Mouse (Mus musculus): ENCODE results near the gene Syt7. TPM values are rescaled to one million over a fixed set of nuclear protein-coding genes. Genes with fewer than 3 reads are reported as not detected.

Gene Syt7
- total RNA-seq, 2 experiments from 2014 or later = 315 to 321 TPM

DNA sequence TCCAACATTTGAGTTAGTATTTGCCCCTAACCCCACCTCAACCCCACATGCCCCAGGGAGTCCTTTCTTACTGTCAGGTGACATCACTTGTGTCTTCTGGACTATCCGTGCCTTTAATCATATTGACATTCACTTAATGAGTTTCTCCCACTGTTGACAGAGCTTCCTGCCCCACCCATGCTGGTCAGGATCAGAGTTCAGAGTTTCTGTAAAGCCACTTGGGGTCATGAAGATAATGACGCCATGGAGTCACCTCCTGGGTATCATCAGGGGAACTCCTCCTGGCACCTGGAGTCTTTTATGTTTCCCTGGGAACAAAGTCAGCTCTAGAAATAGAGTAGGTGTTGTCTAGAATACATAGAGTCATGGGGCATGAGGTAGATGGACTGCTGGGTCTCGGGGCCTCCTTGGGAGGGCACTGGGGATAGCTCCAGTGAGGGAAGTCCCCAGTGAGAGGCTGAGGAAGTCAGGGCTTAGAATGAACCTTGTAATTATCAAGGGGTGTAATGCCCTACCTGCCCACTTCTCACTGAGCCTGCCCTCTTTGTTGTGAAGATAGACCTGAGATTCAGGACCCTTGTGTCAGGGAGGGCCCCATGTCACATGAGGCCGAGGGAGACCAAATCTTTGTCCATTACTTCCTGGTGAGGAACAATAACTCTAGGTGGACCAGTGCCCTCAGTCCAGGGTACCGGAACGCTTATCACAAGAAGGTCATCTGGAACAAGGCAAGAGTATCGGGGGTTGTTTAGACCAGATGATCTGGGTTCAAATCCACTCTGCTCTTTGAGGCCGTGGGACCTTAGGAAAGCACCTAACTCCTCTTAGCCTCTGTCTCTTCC, 29.6 kb upstream of the Syt7 start:
- no peak overlapping the region for H3K4me3 ChIP-seq
- no peak for TF ChIP-seq CTCF (conservative IDR thresholded peaks at IDR 0.05)
- DNase-seq (ENCODE audit: low spot score in 2 of 2) = no peak
- no peak overlapping the region for H3K27ac ChIP-seq

DNA sequence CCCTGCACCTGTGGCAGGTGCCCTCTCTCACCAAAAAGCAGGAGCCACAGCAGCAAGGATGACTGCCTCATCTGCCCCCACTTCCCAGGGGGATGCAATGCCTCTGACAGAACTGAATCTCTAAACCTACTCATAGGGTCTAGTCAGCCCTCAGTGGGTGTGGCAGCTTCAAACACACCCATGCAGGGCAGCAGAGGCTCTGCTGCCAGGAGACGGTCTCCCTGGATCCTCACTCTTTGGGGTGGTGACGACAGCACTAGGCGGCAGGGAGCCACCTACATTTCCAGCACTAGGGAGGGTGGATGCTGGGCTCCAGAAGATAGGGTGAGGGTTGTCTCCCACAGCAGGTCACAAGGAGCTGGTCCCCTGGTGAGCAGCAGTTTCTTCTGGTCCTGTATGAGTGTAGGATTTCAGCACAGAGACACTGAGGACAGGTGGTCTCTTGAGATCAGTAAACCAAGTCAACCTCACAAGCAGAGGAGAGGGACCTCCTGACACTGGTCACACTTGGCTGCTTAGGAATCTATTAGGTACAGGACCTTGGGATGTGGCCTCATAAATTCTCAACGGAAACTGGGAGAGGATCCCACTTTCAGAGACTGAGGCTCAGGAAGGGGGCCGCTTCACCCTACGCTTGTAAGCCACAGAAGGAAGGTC, 26.3 kb upstream of the Syt7 start:
- DNase-seq (ENCODE audit: low spot score in 2 of 2) = peak; percentile 26 to 55
- Histone ChIP-seq H3K27ac (peak overlapping the region; percentile 10; the same call in 1 of the 2 replicates), H3K4me3 (no peak overlapping the region)
- TF ChIP-seq CTCF (conservative IDR thresholded peaks at IDR 0.05) = no peak

DNA sequence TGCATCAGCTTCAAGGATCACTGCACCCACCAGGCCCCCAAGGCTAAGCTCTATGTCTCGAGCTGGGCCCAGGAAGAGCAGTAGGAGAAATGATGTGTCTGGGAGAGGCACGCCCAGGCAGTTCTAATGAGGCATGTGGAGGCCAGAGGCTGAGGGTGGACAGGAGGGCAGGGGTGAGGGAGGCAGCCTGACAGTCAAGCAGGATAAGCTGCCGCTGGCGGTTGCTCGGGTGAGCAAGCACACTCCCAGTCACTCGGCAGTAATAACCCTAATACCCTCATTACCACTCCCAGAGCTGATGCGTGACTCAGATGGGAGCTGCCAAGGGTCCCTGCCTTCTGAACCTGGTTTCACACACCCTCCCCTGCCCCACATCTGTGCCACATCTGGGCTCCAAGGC, 25.0 kb upstream of the Syt7 start:
- H3K4me3 ChIP-seq = no peak overlapping the region
- no peak for DNase-seq (ENCODE audit: low spot score in 2 of 2)
- H3K27ac ChIP-seq = no peak overlapping the region
- no peak for TF ChIP-seq CTCF (conservative IDR thresholded peaks at IDR 0.05)

DNA sequence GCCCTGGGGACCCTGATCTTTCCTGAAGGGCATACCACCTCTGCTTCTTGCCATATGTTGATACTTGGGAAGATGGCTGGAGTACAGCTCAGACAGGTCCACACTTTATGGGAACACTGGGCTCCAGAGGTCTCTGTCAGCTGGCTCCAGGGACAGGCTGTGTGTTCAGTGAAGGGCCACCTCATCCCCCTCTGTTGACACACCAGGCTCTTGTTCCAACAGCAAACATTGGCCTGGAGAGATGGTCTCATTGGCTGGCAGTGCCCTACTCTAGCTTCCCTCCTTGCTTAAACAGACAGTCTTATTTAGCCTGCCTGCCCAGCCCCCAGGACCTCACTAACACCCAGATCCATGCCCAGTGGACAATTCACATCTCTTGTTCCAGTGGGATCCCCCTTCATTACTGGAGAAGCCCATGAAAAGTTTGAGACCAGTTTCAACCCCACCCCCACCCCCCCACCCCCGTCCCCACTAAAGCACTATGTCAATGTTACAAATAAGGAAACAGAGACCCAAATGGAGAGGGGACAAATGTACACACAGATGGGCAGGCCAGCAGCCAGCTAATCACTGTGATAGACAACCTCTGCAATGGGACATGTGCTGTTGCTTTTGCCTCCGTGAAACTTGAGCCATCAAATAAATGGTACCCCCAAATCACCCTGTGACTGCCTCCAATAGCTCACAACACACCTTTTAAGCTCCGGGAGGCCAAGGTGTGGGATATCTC, 22.6 kb upstream of the Syt7 start:
- no peak for TF ChIP-seq CTCF (conservative IDR thresholded peaks at IDR 0.05)
- no peak overlapping the region for H3K27ac ChIP-seq
- DNase-seq (ENCODE audit: low spot score in 2 of 2) = no peak
- no peak overlapping the region for H3K4me3 ChIP-seq

DNA sequence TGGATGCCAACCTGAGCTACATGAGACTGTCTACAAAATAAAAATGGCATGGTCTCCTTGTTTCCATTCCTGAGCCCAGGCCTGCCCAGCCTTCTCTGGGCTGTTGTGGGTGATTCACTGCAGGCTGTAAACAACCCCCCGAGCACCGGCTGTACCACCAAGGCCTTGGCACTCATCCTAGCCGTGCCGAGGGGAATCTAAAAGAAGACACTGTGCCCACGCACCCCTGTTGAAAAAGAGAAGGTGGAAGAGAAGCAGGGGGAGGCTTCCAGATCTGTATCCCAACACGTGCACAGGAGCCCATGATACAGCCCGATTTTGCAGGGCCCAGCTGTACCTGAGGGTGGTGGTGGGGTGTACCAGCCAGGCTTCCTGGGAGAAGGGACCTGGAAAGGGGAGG, 21.1 kb upstream of the Syt7 start:
- DNase-seq (ENCODE audit: low spot score in 2 of 2) = peak; percentile 64 to 78
- no peak overlapping the region for H3K4me3 ChIP-seq
- peak overlapping the region; percentile 51 for H3K27ac ChIP-seq
- TF ChIP-seq CTCF (conservative IDR thresholded peaks at IDR 0.05) = no peak

DNA sequence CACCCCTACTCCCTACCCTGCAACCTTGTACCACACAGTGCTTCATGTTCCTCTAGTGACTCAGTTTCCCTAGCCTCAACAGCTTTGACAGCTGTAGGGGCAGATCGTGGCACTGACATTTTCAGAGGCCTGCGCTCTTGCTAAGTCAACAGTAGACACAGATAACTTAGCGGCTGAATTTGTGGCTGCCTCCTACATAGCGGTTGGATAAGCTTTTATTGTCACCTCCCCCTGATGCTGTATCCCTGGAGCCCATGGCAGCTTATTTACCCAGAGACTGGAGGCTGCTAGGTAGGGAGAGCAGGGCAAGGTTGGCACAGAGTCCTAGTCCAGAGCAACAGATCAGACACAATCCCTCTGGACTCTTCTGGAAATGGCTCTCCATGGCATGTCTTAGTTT, 19.0 kb upstream of the Syt7 start:
- Histone ChIP-seq H3K27ac (no peak overlapping the region), H3K4me3 (no peak overlapping the region)
- DNase-seq (ENCODE audit: low spot score in 2 of 2) = no peak
- no peak for TF ChIP-seq CTCF (conservative IDR thresholded peaks at IDR 0.05)

DNA sequence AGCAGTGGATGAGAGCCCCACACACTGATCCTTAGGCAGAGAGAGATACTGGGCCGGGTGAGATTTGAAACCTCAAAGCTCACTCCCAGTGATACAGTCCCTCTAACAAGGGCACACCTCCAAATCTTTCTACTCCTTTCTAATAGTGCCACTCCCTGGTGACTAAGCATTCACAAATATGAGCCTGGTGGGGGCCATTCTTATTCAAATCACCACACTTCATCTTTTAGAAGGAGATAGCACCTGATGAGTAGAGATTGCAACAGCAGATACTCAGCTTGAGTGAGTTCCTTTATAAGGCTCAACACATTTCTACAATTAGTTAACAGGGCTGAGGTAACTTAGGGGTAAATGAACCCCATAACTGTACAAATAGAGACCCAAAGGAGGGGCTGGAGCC, 15.7 kb upstream of the Syt7 start:
- no peak overlapping the region for H3K27ac ChIP-seq
- no peak for DNase-seq (ENCODE audit: low spot score in 2 of 2)
- TF ChIP-seq CTCF (conservative IDR thresholded peaks at IDR 0.05) = no peak

DNA sequence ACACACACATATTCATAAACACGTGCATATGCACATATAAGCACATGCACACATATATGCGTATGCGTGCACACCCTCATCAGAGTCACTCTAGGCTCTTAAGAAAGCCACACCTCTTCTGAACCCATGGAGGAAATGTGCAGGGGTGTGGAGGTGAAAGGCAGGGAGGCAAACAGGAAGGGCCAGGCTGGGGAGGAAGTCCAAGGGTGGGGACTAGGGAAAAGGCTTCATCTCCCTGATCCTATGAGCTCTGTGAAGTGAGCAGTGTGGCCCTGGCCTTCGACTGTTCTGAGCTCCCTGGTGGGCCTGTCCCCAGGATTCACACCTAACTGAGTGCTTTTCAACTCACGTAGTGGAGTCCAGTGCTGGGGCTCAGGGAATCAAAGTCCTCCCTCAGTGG, 13.6 kb upstream of the Syt7 start:
- DNase-seq (ENCODE audit: low spot score in 2 of 2) = no peak
- H3K4me3 ChIP-seq = no peak overlapping the region
- TF ChIP-seq CTCF (conservative IDR thresholded peaks at IDR 0.05) = no peak
- no peak overlapping the region for H3K27ac ChIP-seq

More for the DNA sequence above, 15.7 kb upstream of the Syt7 start:
- H3K4me3 ChIP-seq = no peak overlapping the region

DNA sequence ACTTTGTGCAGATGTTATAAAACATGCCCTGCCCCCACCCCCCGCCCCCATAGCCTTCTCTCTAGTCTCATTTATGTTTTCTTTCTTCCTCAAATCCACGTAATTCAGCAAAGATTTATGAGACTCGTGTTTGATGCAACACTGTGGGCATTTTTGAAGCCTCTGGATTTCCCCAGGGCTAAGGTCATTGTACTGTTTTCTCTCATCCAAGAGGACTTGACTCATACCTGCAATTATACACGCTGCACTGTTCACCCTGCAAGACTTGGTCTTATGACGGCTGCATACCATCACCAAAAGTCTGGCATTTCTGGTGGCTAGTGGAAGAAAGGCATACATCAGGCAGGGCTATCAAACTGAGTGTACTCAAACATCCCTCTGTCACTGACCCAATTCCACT, 8.9 kb upstream of the Syt7 start:
- no peak overlapping the region for H3K27ac ChIP-seq
- TF ChIP-seq CTCF (conservative IDR thresholded peaks at IDR 0.05) = no peak
- no peak overlapping the region for H3K4me3 ChIP-seq
- DNase-seq (ENCODE audit: low spot score in 2 of 2) = no peak

DNA sequence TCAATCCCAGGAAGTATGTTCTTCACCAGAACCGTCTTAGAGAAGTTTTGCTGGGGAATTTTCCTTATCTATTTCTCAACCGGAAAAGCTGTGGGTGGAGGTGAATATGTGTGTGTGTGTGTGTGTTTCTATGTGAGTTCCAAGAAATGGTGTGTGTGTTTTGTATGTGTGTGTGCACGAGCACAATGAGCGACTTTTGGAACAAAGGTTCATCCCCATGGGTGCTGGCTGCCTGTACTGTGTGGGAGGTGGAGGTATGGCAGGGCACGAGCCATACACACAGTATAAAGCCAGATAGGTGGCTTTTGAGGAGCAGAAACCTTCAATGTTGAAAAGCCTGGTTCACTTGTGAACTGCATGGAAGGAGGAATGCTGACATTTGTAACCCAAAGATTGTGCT, 1.2 kb upstream of the Syt7 start:
- no peak for TF ChIP-seq CTCF (conservative IDR thresholded peaks at IDR 0.05)
- H3K27ac ChIP-seq = 0 out of 2 replicates have a peak overlapping the region, but pooled peaks have one; percentile 75
- H3K4me3 ChIP-seq = no peak overlapping the region
- no peak for DNase-seq (ENCODE audit: low spot score in 2 of 2)

DNA sequence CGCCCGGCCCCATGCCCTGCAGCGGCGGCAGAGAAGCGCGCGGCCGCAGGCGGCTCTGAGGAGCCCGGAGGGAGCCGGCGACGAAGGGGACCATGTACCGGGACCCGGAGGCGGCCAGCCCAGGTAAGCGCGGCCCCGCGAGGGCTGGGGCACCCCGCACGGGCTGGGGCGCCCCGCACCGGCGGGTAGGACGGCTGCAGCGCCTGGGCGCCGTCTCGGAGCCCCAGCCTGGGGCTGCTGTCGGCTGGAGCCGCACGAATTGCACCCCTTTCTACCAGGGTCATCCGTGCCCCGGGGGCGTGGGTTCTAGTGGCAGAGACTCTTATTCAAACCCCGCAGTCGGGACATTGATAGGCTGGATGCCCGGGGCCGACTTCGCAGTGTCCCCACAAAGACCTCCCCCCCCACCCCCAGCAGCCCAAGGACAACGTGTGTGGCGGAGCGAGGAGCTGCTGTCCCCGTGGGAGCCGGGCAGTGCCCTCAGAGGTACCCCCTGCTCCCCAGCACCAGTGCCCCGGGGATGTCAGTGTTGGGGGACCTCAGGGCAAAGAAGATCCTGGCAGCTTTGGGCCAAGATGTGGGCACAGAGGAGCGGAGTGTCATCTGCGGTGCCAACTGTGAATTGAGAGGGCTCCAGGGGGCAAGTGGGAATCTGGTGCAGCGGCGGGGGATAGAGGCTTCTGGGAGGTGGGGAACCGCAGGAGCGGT, 655 bp downstream of the Syt7 start:
- TF ChIP-seq CTCF (conservative IDR thresholded peaks at IDR 0.05) = peak; percentile 39
- Histone ChIP-seq H3K4me3 (peak overlapping the region; percentile 61), H3K27ac (peak overlapping the region; percentile 95)
- DNase-seq (ENCODE audit: low spot score in 2 of 2) = peak in 1 of 2 experiments; percentile 36

DNA sequence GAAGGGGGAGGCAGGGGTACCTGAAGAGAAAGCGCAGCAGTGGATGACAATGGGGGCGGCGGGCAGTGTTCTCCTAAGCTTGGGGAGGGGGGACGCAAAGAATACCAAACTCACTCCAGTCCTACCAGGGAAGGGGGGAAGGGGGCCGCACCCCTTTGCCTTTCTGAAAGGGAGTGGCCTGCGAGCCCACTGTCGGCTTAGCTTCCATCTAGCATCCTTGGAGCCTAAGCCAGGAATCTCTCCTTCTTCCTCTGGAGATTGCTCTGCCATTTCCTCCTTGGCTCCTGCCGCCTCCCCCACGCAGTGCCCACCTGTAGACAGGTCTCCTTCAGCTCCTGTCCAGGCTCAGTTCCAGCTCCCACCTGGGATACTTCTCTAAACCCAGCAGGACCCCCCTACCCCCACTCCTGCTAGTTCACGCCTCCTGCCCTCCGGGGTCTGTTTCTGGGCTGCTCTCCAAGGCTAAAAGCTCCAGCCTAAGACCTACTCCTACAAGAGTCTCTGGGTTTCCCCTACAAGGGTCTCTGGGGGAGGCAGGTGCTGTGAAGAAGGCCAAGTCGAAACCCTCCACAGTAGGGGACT, 1.3 kb downstream of the Syt7 start:
- Histone ChIP-seq H3K27ac (peak overlapping the region; percentile 95), H3K4me3 (peak overlapping the region; percentile 61)
- no peak for DNase-seq (ENCODE audit: low spot score in 2 of 2)
- no peak for TF ChIP-seq CTCF (conservative IDR thresholded peaks at IDR 0.05)
